Mouse (Mus musculus): ENCODE data around the gene Atp2b1. TPM values are rescaled to one million over a fixed set of nuclear protein-coding genes. Genes with fewer than 3 reads are reported as not detected.

Gene Atp2b1
- total RNA-seq, 2 experiments from 2014 or later = 11.1 to 20.5 TPM

- ATAC-seq (replicated peaks; ENCODE audit: low FRiP score, poor library complexity, severe bottlenecking) = peak; percentile 90
Observed at GRCm38 (mm10) chr10:98914810-98915241, 620 bp downstream of the Atp2b1 start.

- no peak for ATAC-seq (replicated peaks; ENCODE audit: low FRiP score, poor library complexity, severe bottlenecking)
Observed at GRCm38 (mm10) chr10:98915398-98915931, 1.3 kb downstream of the Atp2b1 start.

GRCm38 (mm10) chr10:98916011-98916780 lies 2.0 kb downstream of the Atp2b1 start:
- ATAC-seq (replicated peaks; ENCODE audit: low FRiP score, poor library complexity, severe bottlenecking) = no peak

DNA sequence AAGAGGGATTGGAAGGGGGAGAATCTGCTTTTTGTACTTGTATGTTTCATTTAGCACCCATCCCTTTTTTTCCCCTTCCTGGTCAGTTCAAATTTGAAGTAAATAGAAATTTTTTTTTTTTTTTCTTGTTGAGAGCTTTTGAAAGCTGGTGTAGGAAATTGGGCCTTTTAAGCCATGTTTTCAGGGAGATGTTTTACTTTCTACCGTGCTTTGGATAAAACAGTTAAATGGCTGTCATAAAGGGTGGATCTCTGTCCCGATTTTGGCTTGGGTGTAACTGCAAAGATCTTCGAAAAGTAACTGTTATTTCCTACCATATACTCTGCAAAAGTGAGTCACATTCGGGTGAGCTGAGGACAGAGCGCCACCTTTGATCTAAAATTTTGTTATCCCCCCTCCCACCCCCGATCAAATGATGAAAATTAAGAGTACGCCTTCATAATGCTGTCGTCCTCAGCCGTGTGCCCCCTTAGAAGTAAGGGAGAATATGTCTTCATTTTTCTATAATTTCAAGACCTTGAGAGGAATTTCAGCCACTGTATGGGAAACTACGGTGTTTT lies 2.7 kb downstream of the Atp2b1 start:
- ATAC-seq (replicated peaks; ENCODE audit: low FRiP score, poor library complexity, severe bottlenecking) = no peak

GRCm38 (mm10) chr10:98925081-98925480 lies 10.9 kb downstream of the Atp2b1 start:
- no peak for ATAC-seq (replicated peaks; ENCODE audit: low FRiP score, poor library complexity, severe bottlenecking)

GRCm38 (mm10) chr10:98926991-98927390 lies 12.8 kb downstream of the Atp2b1 start:
- no peak for ATAC-seq (replicated peaks; ENCODE audit: low FRiP score, poor library complexity, severe bottlenecking)

DNA sequence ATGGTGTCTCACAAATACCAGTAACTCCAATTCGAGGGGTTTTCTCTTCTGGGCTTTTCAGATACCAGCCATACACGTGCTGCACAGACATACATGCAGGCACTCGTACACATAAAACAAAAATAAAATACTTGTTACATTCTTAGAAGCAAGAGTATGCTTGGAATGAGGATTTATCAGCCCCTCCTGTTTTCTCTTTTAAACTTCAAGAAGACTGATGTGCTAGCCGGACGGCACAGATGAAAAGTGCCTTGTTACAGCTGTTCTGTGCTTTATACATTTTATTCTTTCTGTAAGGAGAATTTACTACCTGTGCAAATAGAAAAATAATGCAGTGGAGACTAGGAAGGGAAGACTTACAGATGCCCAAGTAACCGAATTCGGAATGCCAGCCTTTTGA lies 15.2 kb downstream of the Atp2b1 start:
- no peak for ATAC-seq (replicated peaks; ENCODE audit: low FRiP score, poor library complexity, severe bottlenecking)

DNA sequence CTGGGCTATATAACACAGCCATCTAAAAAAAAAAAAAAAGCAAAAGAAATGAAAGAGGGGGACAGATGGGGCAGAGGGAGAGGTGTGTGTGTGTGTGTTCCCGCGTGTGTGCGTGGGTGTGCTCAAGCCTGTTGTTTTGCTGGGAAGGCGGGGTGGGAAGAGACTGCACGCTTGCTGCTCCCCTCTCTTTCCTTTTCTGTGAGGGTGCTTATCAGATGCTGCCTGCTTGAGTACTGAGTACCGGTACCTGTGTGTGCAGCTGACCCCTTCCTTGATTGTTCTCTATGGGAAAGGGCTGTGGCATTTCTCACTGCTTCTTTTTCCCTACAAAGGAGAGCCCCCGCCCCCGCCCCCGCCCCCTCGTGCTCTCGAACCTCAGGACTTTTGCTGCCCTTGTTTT lies 15.9 kb downstream of the Atp2b1 start:
- ATAC-seq (replicated peaks; ENCODE audit: low FRiP score, poor library complexity, severe bottlenecking) = no peak

GRCm38 (mm10) chr10:98940137-98940536 lies 25.9 kb downstream of the Atp2b1 start:
- no peak for ATAC-seq (replicated peaks; ENCODE audit: low FRiP score, poor library complexity, severe bottlenecking)

GRCm38 (mm10) chr10:98940799-98941198 lies 26.6 kb downstream of the Atp2b1 start:
- ATAC-seq (replicated peaks; ENCODE audit: low FRiP score, poor library complexity, severe bottlenecking) = no peak

DNA sequence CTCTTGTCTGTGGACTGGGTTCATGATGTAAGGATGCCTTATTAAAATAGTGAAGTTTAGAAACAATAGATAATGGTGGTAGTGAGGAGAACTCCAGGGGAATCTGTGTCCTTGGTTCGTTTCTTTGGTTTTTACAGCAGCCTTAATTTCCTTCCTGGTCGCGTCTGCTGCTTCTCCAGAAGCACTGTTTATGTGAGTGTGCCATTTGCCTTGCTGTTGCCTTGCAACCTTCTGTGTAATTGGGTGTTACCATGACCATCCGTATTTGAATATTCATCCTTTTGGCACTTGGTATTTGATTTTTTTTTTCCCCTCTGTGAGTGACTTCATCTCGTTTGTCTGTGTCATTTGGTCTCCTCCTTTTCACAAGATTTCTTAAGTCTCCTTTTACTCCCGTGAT lies 27.8 kb downstream of the Atp2b1 start:
- no peak for ATAC-seq (replicated peaks; ENCODE audit: low FRiP score, poor library complexity, severe bottlenecking)

GRCm38 (mm10) chr10:98942999-98943398 lies 28.8 kb downstream of the Atp2b1 start:
- ATAC-seq (replicated peaks; ENCODE audit: low FRiP score, poor library complexity, severe bottlenecking) = no peak

DNA sequence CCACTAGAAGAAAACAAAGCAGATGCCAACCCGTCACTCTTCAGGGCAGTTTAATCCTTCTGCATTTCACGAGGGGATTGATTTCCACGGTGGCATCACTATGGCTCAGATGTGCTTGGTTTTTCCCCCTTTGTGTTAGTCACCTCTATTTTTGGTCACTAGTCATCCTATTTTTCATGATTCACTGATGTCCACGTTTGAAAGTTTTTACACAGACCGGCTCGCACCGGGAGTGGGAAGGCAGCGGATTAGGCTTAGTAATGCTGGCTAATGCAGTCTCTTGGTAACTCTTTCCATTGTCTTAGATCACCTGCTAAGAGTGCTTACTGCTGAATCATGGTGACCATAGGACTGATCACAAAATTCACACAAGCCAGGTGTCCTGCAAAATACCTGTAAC lies 29.7 kb downstream of the Atp2b1 start:
- ATAC-seq (replicated peaks; ENCODE audit: low FRiP score, poor library complexity, severe bottlenecking) = no peak

- ATAC-seq (replicated peaks; ENCODE audit: low FRiP score, poor library complexity, severe bottlenecking) = no peak
Observed at GRCm38 (mm10) chr10:98946031-98946791, 32.0 kb downstream of the Atp2b1 start.

GRCm38 (mm10) chr10:98947206-98947605 lies 33.0 kb downstream of the Atp2b1 start:
- ATAC-seq (replicated peaks; ENCODE audit: low FRiP score, poor library complexity, severe bottlenecking) = no peak

- ATAC-seq (replicated peaks; ENCODE audit: low FRiP score, poor library complexity, severe bottlenecking) = no peak; the same call in 1 of the 2 replicates
Observed at GRCm38 (mm10) chr10:98948096-98948495, 33.9 kb downstream of the Atp2b1 start.

DNA sequence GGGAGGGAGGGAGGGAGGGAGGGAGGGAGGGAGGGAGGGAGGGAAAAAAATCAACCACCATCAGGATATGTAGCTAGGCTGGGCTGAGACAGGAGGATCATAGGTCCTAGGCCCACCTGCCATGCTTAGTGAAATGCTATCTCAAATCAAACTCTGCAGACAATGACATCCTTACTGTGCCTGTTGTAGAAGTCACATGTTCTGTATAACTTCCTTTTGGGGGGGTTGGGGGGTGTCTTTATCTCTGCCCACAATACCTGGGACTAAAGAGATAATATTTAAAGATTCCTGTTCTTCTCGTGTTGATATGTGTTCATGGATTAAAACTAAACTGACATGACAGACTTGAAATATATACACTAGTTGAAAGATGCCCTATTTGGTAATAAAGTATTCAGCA lies 35.5 kb downstream of the Atp2b1 start:
- ATAC-seq (replicated peaks; ENCODE audit: low FRiP score, poor library complexity, severe bottlenecking) = no peak

DNA sequence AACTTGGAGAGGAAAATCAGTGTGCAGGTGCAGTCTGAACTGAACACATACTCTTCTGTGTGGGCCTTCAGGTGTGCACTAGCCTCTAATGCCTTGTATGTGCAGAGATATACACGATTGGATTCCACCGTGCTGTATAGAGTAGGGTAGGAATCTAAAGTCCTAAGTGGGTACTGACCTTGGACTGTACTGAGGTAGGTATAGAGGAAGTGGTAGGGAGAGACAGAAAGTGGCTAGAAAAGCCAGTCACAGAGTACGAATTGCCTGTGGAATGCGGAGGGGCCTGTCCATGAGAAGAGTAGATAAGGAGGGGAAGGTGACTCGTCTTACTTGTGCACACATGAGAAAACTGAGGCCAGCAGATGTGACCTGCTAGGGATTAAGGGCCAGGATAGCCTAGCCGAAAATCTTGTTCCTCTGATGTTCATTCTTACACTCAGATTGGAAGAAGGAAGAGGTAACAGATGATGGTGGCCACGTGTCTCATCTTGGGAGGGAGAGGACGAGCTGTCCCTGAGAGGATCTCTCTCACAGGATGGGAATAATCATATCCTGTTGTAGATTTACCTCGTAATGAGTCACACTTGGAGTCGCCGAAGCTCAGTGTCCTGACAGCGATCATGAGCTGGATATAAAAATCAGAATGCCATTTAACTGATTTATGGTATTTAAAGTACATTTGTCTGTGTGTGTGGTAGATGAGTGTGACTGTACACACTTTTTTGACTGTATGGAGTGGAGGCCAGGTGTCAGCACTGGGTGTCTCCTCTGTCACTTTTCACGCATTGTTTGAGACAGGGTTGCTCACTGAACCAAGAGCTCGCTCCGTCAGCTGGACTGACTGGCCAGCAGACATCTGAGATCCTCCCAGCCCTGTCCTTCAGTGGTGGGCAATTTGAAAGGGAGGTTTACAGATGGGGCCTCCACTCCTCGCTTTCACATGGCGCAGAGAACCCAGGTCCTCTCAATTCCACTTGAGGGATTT lies 37.4 kb downstream of the Atp2b1 start:
- no peak; the same call in 1 of the 2 replicates for ATAC-seq (replicated peaks; ENCODE audit: low FRiP score, poor library complexity, severe bottlenecking)

DNA sequence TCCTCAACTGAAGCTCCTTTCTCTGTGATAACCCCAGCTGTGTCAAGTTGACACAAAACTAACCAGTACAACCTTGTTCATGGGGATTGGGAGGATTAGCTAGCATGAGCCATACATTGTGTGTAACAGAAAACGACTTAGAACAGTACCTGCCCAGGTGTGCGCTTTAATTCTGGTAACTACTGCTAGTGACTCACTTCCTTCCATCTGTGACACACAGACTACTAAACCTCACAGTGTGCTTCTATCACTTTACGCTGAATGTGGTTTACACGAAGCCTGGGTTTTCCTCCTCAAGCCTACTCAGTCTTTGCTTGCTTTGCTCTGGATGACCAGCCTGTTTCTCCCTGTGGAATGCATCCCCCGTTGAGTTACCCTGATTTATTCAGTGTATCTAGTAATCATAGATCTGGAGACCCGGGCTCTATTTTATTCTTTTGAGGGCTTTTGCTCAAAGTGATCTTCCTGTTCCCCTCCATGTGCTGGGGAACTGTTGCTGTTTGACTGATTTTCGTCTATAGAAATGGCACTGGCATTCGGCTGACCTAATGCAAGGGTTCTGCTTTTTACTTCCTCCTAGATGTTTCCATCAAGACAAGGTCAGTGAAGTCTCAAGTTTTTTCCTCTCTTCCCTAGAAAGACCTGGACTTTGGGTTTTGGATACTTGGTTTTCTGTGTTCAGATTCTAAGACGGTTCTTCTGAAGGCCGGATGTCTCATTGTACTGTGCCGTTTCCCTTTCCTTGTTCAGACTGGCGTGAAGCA lies 40.2 kb downstream of the Atp2b1 start:
- no peak for ATAC-seq (replicated peaks; ENCODE audit: low FRiP score, poor library complexity, severe bottlenecking)

All from erythroblast, adult 5-6 weeks (primary cell).